Mouse (Mus musculus) bone marrow macrophage, adult 2 months (primary cell): Measurements from ENCODE around the gene Mtif3. TPM values are rescaled to one million over a fixed set of nuclear protein-coding genes. Genes with fewer than 3 reads are reported as not detected.
"Not testable (repeated sequence)": the region's sequence is repeated elsewhere in the genome, so short reads cannot be mapped to it uniquely, and the experiment has no call there.

Source experiments
- H3K27ac ChIP-seq: 2 replicates; pipeline ENCODE4 v1.5.1; 2012; ENCODE audit warnings: low read depth, low read length; ENCODE audit not compliant: insufficient read depth
- H3K4me1 ChIP-seq: 2 replicates; pipeline ENCODE4 v1.6.1; 2012; ENCODE audit warnings: low read length; ENCODE audit not compliant: control insufficient read depth, insufficient read depth
- H3K4me3 ChIP-seq: 2 replicates; pipeline ENCODE4 v1.5.1; 2012; ENCODE audit warnings: mild to moderate bottlenecking, low read length, moderate library complexity; ENCODE audit not compliant: insufficient read depth
- CTCF ChIP-seq: IDR thresholded peaks from 2 replicates; pipeline ENCODE4 v1.5.1; 2012; ENCODE audit warnings: low read depth, mild to moderate bottlenecking, low read length, moderate library complexity
- POLR2A ChIP-seq: IDR thresholded peaks from 2 replicates; pipeline ENCODE4 v1.6.1; 2012; ENCODE audit warnings: mild to moderate bottlenecking, low read depth, low read length, borderline replicate concordance
- polyA plus RNA-seq: library from polyadenylated mRNA; stranded (reverse); fragments of >200 nt; gene quantifications from 2 replicates; pipeline ENCODE4 v1.2.4, GENCODE M21; 2012; ENCODE audit not compliant: missing spikeins, insufficient read depth, insufficient read length

Mtif3 gene
- polyA plus RNA-seq, 1 experiment = 15.5 TPM

GRCm38 (mm10) chr5:146937541-146938503, 25.8 kb downstream of the Mtif3 start:
- H3K4me3 ChIP-seq = no peak overlapping the region
- H3K4me1 ChIP-seq = no peaks in the 10 kb centered on the region
- H3K27ac ChIP-seq = no peak overlapping the region
- no peak for TF ChIP-seq POLR2A
- no peak for TF ChIP-seq CTCF

GRCm38 (mm10) chr5:146933466-146933865, 30.1 kb downstream of the Mtif3 start:
- TF ChIP-seq POLR2A (no peak), CTCF (no peak)
- Histone ChIP-seq H3K4me3 (no peak overlapping the region), H3K4me1 (peaks cover 7% of the 10 kb centered on the region), H3K27ac (no peak overlapping the region)

- Histone ChIP-seq H3K4me3 (no peak overlapping the region), H3K27ac (no peak overlapping the region), H3K4me1 (peaks cover 7% of the 10 kb centered on the region)
- TF ChIP-seq POLR2A (no peak), CTCF (no peak)
Observed at GRCm38 (mm10) chr5:146931904-146932553, 31.6 kb downstream of the Mtif3 start.

GRCm38 (mm10) chr5:146931422-146931821, 32.2 kb downstream of the Mtif3 start:
- peaks cover 7% of the 10 kb centered on the region for H3K4me1 ChIP-seq
- no peak for TF ChIP-seq POLR2A
- TF ChIP-seq CTCF = no peak
- no peak overlapping the region for H3K4me3 ChIP-seq
- no peak overlapping the region for H3K27ac ChIP-seq

- TF ChIP-seq POLR2A = no peak
- no peak for TF ChIP-seq CTCF
- Histone ChIP-seq H3K27ac (no peak overlapping the region), H3K4me1 (peaks cover 7% of the 10 kb centered on the region), H3K4me3 (no peak overlapping the region)
Observed at GRCm38 (mm10) chr5:146926673-146927072, 36.9 kb downstream of the Mtif3 start.

GRCm38 (mm10) chr5:146923547-146923946, 40.1 kb downstream of the Mtif3 start:
- Histone ChIP-seq H3K4me1 (peaks cover 8% of the 10 kb centered on the region), H3K27ac (no peak overlapping the region), H3K4me3 (no peak overlapping the region)
- TF ChIP-seq POLR2A (no peak), CTCF (no peak)

GRCm38 (mm10) chr5:146921224-146921623, 42.4 kb downstream of the Mtif3 start:
- H3K4me1 ChIP-seq = peaks cover 7% of the 10 kb centered on the region; the same call in 1 of the 2 replicates
- H3K4me3 ChIP-seq = no peak overlapping the region
- H3K27ac ChIP-seq = no peak overlapping the region
- no peak for TF ChIP-seq POLR2A
- TF ChIP-seq CTCF = no peak

- Histone ChIP-seq H3K27ac (no peak overlapping the region), H3K4me3 (no peak overlapping the region), H3K4me1 (peaks cover 7% of the 10 kb centered on the region; the same call in 1 of the 2 replicates)
- TF ChIP-seq POLR2A (no peak), CTCF (no peak)
Observed at GRCm38 (mm10) chr5:146920314-146921161, 43.1 kb downstream of the Mtif3 start.

- Histone ChIP-seq H3K4me1 (peaks cover 7% of the 10 kb centered on the region; the same call in 1 of the 2 replicates), H3K4me3 (no peak overlapping the region), H3K27ac (no peak overlapping the region)
- no peak for TF ChIP-seq POLR2A
Observed at GRCm38 (mm10) chr5:146919874-146920273, 43.7 kb downstream of the Mtif3 start.

GRCm38 (mm10) chr5:146917357-146917756, 46.2 kb downstream of the Mtif3 start:
- not testable (repeated sequence) for H3K4me3 ChIP-seq, H3K4me1 ChIP-seq, H3K27ac ChIP-seq
